Mouse (Mus musculus) liver, postnatal 0 days (tissue): ENCODE measurements at regions not wholly inside any gene's neighbourhood (a gene's known extent, or its start where the extent isn't known, plus 50 kb on each side); places are given as distances from the start of the nearest gene placed in this dataset.

Experiments used
- CTCF ChIP-seq: sonication (generic); IDR thresholded peaks from 2 replicates; pipeline ENCODE4 v1.5.1; 2016; ENCODE audit warnings: antibody characterized with exemption, low read depth
- EP300 ChIP-seq: IDR thresholded peaks from 2 replicates; pipeline ENCODE4 v1.6.1; 2016; ENCODE audit warnings: antibody characterized with exemption, low read depth, mild to moderate bottlenecking

- TF ChIP-seq CTCF (no peak), EP300 (no peak)
Measured at GRCm38 (mm10) chr1:90524641-90525220, 78.0 kb upstream of the Cops8 start.
